Mouse (Mus musculus): ENCODE results near the gene Rhbdl1. TPM values are rescaled to one million over a fixed set of nuclear protein-coding genes. Genes with fewer than 3 reads are reported as not detected.

Gene Rhbdl1
- total RNA-seq, 2 experiments from 2014 or later: 1.2 to 2.2 TPM

- intact Hi-C loops (cut with DNase I): loop anchor here (10.0 kb wide), 1 partner anchor 332 kb away; no protein-coding TSS in a partner anchor
- DNase-seq (ENCODE audit: low spot score): no peak
These were observed 30.6 kb downstream of the Rhbdl1 start for GRCm38 (mm10) chr17:25806507-25806906.

- DNase-seq (ENCODE audit: low spot score): no peak
- intact Hi-C loops (cut with DNase I): loop anchor here (10.0 kb wide), 1 partner anchor 328 kb away; no protein-coding TSS in a partner anchor
These were observed 34.1 kb downstream of the Rhbdl1 start for GRCm38 (mm10) chr17:25802825-25803517.

- no peak for DNase-seq (ENCODE audit: low spot score)
- intact Hi-C loops (cut with DNase I): loop anchor here (1.0 to 10.0 kb wide), 3 partner anchors 28 to 326 kb away; partner anchors contain the start of gene Narfl
These were observed 36.1 kb downstream of the Rhbdl1 start for GRCm38 (mm10) chr17:25801029-25801428.

DNA sequence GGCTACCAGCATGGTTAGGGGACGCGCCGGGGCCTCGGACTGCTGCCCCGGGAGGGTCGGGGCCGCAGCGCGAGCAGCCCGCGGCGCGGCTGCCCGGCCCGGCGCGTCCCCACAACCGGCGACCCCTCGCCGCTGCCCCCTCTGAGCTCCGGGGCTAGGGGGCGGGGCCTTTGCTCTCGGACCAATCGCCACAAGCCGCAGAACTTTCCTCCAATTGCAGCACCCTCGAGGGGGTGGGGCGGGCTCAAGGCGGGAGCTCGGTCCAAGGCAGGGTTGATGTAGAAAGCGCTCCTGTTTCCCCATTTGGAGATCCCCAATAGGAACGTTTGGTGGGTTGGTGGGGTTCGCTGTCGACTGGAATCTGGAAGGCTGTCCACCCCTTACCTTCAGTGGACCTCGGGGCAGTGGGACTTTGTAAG, 40.1 kb downstream of the Rhbdl1 start, which contains the start of gene Metrn:
Metrn (minus strand) TSS at position 186 of the 419 bp plus-strand sequence.
- intact Hi-C loops (cut with DNase I): loop anchor here (2.0 kb wide), 1 partner anchor 26 kb away; the partner anchor contains the start of gene Wdr24
- DNase-seq (ENCODE audit: low spot score): peak; percentile 84

- intact Hi-C loops (cut with DNase I): loop anchor here (2.0 kb wide), 1 partner anchor 27 kb away; the partner anchor contains the start of gene Wdr24
These were observed 40.8 kb downstream of the Rhbdl1 start for GRCm38 (mm10) chr17:25796211-25796771.

DNA sequence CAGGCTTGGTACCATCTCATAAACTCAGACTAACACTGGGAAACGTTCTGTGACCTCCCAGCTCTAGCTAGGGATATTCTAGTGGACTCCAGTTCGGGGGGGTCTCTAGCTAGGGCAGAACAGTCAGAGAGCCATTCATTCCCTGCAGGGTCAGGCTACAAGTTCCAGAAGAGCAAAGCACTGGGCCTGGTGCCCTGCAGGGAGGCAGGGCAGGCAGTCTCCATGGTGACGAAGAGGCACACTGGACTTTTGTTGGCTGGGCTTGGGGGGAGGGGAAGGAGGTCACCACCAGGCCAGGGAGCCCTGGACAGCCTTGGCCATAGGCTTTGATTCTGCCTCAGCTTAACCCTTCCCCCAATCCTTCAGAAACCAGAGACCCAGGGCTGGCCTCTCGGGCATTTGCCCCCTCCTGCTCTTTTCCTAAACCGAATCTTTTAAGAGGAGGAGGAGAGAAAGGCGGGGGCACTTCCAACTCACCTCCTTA, 41.4 kb downstream of the Rhbdl1 start, which contains the start of gene AC134908.4:
AC134908.4 (minus strand) TSS at position 51 of the 484 bp plus-strand sequence.
- no peak for DNase-seq (ENCODE audit: low spot score)
- intact Hi-C loops (cut with DNase I): loop anchor here (2.0 kb wide), 1 partner anchor 27 kb away; the partner anchor contains the start of gene Wdr24

More at GRCm38 (mm10) chr17:25796211-25796771, 40.8 kb downstream of the Rhbdl1 start:
- DNase-seq (ENCODE audit: low spot score): no peak

GRCm38 (mm10) chr17:25794998-25795397, 42.1 kb downstream of the Rhbdl1 start:
- intact Hi-C loops (cut with DNase I): no loop called here
- no peak for DNase-seq (ENCODE audit: low spot score)

GRCm38 (mm10) chr17:25794197-25794596, 42.9 kb downstream of the Rhbdl1 start:
- intact Hi-C loops (cut with DNase I): no loop called here
- no peak for DNase-seq (ENCODE audit: low spot score)

DNA sequence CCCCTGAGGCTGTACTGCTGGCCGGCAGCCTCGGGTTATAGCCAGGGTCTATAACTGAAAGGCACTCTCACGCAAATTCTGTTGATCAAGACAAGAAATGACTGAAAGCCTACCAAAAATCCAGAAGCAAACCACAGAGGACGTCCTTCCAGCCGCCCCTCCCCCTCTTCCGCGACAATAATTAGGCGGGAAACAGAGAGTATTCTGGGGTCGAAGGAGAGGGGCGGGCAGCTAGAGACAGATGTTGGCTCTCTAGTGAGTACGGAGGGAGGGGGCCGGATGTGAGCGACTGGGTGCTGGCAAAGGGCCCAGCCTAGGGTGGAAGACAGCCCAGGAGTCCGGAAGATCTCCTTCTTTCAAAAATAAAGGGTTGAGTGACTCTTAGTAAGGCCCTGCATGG, 44.5 kb downstream of the Rhbdl1 start, which contains the start of gene Fam173a:
Fam173a (minus strand) TSS at position 287 of the 400 bp plus-strand sequence.
- intact Hi-C loops (cut with DNase I): no loop called here
- DNase-seq (ENCODE audit: low spot score): peak; percentile 61

GRCm38 (mm10) chr17:25791843-25792527, 45.1 kb downstream of the Rhbdl1 start:
- DNase-seq (ENCODE audit: low spot score): peak; percentile 65
- intact Hi-C loops (cut with DNase I): no loop called here

DNA sequence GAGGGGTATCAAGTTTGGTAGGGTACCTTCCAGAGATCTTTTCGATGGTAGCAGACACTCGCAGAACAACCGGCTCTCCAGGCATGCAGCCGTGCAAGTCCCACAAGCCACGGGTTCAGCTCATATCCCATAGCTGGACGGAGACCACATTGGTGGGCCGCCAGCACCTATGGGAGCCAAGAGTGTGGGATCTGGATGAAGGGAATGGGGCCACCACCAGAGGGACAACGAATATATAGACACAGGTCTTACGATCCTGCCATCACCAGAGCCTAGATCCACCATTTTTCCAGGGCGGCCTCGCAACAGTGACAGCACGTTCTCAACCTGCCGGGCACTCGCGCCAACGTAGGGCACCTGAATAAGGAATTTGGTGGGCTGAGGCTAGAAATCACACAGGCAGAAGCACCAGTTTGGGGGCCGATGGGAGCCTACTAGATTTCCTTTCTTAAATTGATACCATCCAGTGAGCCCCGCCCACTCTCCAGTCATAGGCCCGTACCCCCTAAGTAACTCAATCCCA, 45.7 kb downstream of the Rhbdl1 start:
- intact Hi-C loops (cut with DNase I): no loop called here

GRCm38 (mm10) chr17:25786781-25787504, 50.2 kb downstream of the Rhbdl1 start:
- no peak for DNase-seq (ENCODE audit: low spot score)
- intact Hi-C loops (cut with DNase I): no loop called here

More for the DNA sequence above, 45.7 kb downstream of the Rhbdl1 start:
- no peak for DNase-seq (ENCODE audit: low spot score)

DNA sequence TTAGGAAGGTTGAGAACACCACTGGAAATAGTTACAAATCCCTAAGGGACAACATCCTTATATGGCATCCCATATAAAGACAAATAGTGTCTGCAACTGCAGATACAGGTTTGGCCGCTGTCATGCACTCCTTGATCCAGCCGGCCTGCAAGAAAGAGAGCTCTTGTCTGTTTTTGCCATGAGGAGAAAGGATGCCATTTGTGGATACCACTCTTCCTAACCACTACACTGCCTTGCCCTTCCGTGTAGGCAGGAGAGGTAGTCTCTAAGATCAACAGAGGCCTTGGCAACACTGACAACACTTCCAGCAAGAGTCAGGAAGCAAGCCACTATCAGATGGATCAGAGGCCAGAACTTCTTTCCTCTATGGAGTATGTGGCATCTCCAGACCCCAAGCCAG, 50.8 kb downstream of the Rhbdl1 start, which contains the start of gene Ccdc78:
Ccdc78 (plus strand) TSS at position 301 of the 400 bp plus-strand sequence.
- intact Hi-C loops (cut with DNase I): no loop called here
- no peak for DNase-seq (ENCODE audit: low spot score)

DNA sequence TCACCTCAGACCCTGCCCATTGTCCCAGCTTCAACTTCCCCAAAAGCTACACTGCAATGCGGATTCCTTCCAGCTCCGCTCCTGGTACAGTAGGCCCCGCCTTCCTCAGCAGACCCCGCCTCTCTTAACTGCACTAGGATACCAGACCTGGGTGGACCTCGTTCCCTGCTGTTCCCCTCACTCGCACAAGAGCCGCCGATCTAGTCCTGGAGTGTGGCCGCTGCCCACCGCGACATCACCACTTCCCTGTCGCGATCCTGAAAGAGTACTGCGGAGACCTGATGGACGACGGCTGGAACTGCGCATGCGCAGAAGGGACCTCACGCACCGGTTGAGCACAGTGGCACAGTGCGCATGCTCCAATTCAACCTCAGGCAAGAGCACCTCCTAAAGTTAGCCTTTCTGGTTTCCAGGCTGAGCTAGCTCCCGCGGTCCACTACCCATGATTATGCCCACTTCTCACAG, 51.8 kb downstream of the Rhbdl1 start, which contains the start of gene Haghl:
Haghl (minus strand) TSS at position 393 of the 465 bp plus-strand sequence.
- peak; percentile 89 for DNase-seq (ENCODE audit: low spot score)
- intact Hi-C loops (cut with DNase I): no loop called here

Small RNAs within 50 kb of the gene (microRNA-seq; reads per million reads assigned to microRNA genes)
- 4.2 reads per million, percentile 9 among the genes with 10 or more reads in this experiment for gene Mir3082

Other genes starting within 250 kb of the Rhbdl1 start
- gene Gng13, start 120.1 kb downstream of the Rhbdl1 start, total RNA-seq (2021): under 1 TPM in 1 of 2 experiments, not detected in 1; 0.70 TPM
- gene Chtf18, start 109.9 kb downstream of the Rhbdl1 start, total RNA-seq (2021): 1 to 10 TPM; 1.6 to 1.9 TPM
- 1 to 10 TPM; 5.3 to 5.6 TPM for gene Rpusd1, start 109.6 kb downstream of the Rhbdl1 start, total RNA-seq (2021)
- gene Mslnl, start 101.3 kb downstream of the Rhbdl1 start, total RNA-seq (2021): not detected
- gene Msln, start 82.9 kb downstream of the Rhbdl1 start, total RNA-seq (2021): 10 to 100 TPM; 21.2 to 28.5 TPM
- 10 to 100 TPM; 44.8 to 48.2 TPM for gene Narfl, start 63.5 kb downstream of the Rhbdl1 start, total RNA-seq (2021)
- gene Haghl, start 51.6 kb downstream of the Rhbdl1 start, total RNA-seq (2021): 1 to 10 TPM; 5.5 to 9.1 TPM
- not detected for gene Ccdc78, start 50.7 kb downstream of the Rhbdl1 start, total RNA-seq (2021)
- 10 to 100 TPM; 35.4 to 36.0 TPM for gene Fam173a, start 44.4 kb downstream of the Rhbdl1 start, total RNA-seq (2021)
- under 1 TPM in 1 of 2 experiments, not detected in 1; 0.53 TPM for gene AC134908.4, start 41.6 kb downstream of the Rhbdl1 start, total RNA-seq (2021)
- 10 to 100 TPM; 74.4 to 75.1 TPM for gene Metrn, start 40.2 kb downstream of the Rhbdl1 start, total RNA-seq (2021)
- 1 to 10 TPM; 1.2 to 1.3 TPM for gene Fbxl16, start 28.2 kb downstream of the Rhbdl1 start, total RNA-seq (2021)
- 10 to 100 TPM; 10.2 to 10.6 TPM for gene Wdr24, start 13.7 kb downstream of the Rhbdl1 start, total RNA-seq (2021)
- 10 to 100 TPM; 35.5 to 36.6 TPM for gene Jmjd8, start 8.4 kb downstream of the Rhbdl1 start, total RNA-seq (2021)
- 100 to 1,000 TPM; 114 to 117 TPM for gene Stub1, start 3.9 kb downstream of the Rhbdl1 start, total RNA-seq (2021)
- gene Gm20683, start 4.5 kb upstream of the Rhbdl1 start, total RNA-seq (2021): 1 to 10 TPM; 2.8 to 3.6 TPM
- gene Rhot2, start 7.6 kb upstream of the Rhbdl1 start, total RNA-seq (2021): 100 to 1,000 TPM; 120 to 125 TPM
- 1 to 10 TPM; 2.8 to 2.9 TPM for gene Wdr90, start 24.2 kb upstream of the Rhbdl1 start, total RNA-seq (2021)
- gene Mcrip2, start 31.5 kb upstream of the Rhbdl1 start, total RNA-seq (2021): 100 to 1,000 TPM; 261 to 270 TPM
- 10 to 100 TPM; 13.6 to 14.4 TPM for gene Mettl26, start 37.8 kb upstream of the Rhbdl1 start, total RNA-seq (2021)
- gene Wfikkn1, start 43.6 kb upstream of the Rhbdl1 start, total RNA-seq (2021): under 1 TPM; 0.45 to 0.75 TPM
- 10 to 100 TPM; 17.0 to 17.4 TPM for gene Rab40c, start 82.4 kb upstream of the Rhbdl1 start, total RNA-seq (2021)
- gene Pigq, start 107.6 kb upstream of the Rhbdl1 start, total RNA-seq (2021): 10 to 100 TPM; 49.0 to 55.6 TPM
- gene Nhlrc4, start 107.7 kb upstream of the Rhbdl1 start, total RNA-seq (2021): not detected
- gene A930017K11Rik, start 115.3 kb upstream of the Rhbdl1 start, total RNA-seq (2021): under 1 TPM; 0.17 to 0.18 TPM
- gene Capn15, start 148.5 kb upstream of the Rhbdl1 start, total RNA-seq (2021): 1 to 10 TPM; 7.1 to 7.8 TPM
- gene Rab11fip3, start 232.3 kb upstream of the Rhbdl1 start, total RNA-seq (2021): 10 to 100 TPM; 28.0 to 30.2 TPM